Mouse (Mus musculus) frontal cortex, postnatal 10 days (tissue): ENCODE results near the gene 4930522L14Rik.
A peak's percentile ranks its signal among the peaks of the same experiment; 100 is the strongest.
"Not testable (repeated sequence)": the region's sequence is repeated elsewhere in the genome, so short reads cannot be mapped to it uniquely, and the experiment has no call there.

Experiments
- DNase-seq, 2 experiments: peaks; one replicate each; pipeline ENCODE4 v3.0.0; 2022; ENCODE audit warnings: low spot score in 2 of 2, mixed read lengths in 1 of 2

Gene 4930522L14Rik

GRCm38 (mm10) chr5:109751391-109752071 is at the start of gene 4930522L14Rik:
Gene 4930522L14Rik (minus strand): TSS chr5:109751886.
- DNase-seq = peak; percentile 16 to 52

GRCm38 (mm10) chr5:109801466-109801865 is 49.8 kb upstream of the 4930522L14Rik start:
- not testable (repeated sequence) for DNase-seq

- DNase-seq = not testable (repeated sequence)
These were observed 48.3 kb upstream of the 4930522L14Rik start for GRCm38 (mm10) chr5:109799948-109800347.

- DNase-seq = not testable (repeated sequence)
These were observed 45.3 kb upstream of the 4930522L14Rik start for GRCm38 (mm10) chr5:109797017-109797416.

- peak; percentile 4 to 24 for DNase-seq
These were observed 44.4 kb upstream of the 4930522L14Rik start for GRCm38 (mm10) chr5:109795967-109796652.

GRCm38 (mm10) chr5:109752073-109752780 is 541 bp upstream of the 4930522L14Rik start:
- DNase-seq = not testable (repeated sequence)

- not testable (repeated sequence) for DNase-seq
These were observed 6.6 kb downstream of the 4930522L14Rik start for GRCm38 (mm10) chr5:109745081-109745480.

GRCm38 (mm10) chr5:109717341-109717740 is 34.3 kb downstream of the 4930522L14Rik start:
- not testable (repeated sequence) for DNase-seq

- not testable (repeated sequence) for DNase-seq
These were observed 60.3 kb downstream of the 4930522L14Rik start for GRCm38 (mm10) chr5:109691205-109691965.

- DNase-seq = peak; percentile 55 to 66
These were observed 61.0 kb downstream of the 4930522L14Rik start, which contains the start of gene 5430403G16Rik for GRCm38 (mm10) chr5:109690537-109691201. Gene 5430403G16Rik (minus strand): TSS chr5:109691041.
